ENCODE assay signal across 9 mouse cellular contexts in the genomic region with DNA sequence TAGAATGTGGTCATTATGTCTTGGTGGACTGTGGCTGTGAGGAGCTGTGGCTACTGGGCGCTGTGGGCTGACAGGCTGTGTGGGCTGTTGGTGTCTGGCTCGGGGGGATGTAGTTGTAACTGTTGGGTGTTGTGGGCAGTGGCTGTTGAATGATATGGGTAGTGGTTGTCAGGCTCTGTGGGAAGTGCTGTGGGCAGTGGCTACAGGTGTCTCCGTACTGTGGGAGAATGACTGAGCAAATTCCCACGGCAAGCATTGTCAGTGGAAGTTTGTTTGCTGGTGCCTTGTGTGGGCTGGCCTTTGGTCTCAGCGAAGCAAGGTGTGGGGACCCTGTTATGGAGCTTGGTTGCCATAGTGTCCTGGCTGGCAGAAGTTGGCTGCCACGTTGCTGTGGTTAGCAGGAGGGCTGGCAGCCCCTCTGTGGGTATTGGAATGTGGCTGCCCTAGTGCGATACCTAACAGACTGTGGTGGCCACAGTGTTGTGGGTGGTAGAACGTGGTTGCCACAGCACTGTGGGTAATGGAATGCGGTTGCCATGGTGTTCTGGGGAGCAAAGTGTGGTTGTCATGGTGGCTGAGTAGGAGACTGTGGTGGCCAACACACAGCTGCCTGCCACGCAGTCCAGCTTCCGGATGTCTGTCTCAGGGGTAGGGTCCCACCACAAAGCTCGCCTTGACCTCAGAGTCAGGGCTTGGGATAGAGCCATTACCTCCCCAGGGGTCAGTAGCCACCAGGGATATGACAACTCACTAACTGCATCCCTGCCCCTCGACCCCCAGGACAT. TPM values are rescaled to one million over a fixed set of nuclear protein-coding genes. Genes with fewer than 3 reads are reported as not detected.
DNase-seq lines count a peak whose midpoint lies in the region; ATAC-seq lines count a peak whose summit lies in the region.
"Had no signal": no experiment of that assay in that cellular context is flagged by ENCODE, and none has a peak within 500 bp of the region (broad histone marks: within the 10 kb centered on the region; RNA-seq: fewer than 3 reads in every experiment).

No protein-coding gene starts in this region.

- peak; percentile 23; the same call in 1 of the 2 replicates for ATAC-seq in forebrain, embryonic 11.5 days (replicated peaks; ENCODE audit: low FRiP score)
- ATAC-seq in kidney, embryonic 15.5 days (replicated peaks; ENCODE audit: low FRiP score) = no peak
- no peak for ATAC-seq in liver, embryonic 12.5 days

- H3K9me3 ChIP-seq in forebrain, embryonic 11.5 days (ENCODE audit: control insufficient read depth, low read length) = no peaks in the 10 kb centered on the region
- H3K9me3 ChIP-seq in kidney, embryonic 15.5 days (replicated peaks) = no peaks in the 10 kb centered on the region
- H3K9me3 ChIP-seq in liver, embryonic 12.5 days (replicated peaks) = no peaks in the 10 kb centered on the region

- 64% methylated on average over 13 of the region's 13 CpGs for WGBS in forebrain, embryonic 11.5 days
- 84% methylated on average over 13 of the region's 13 CpGs for WGBS in kidney, embryonic 15.5 days
- 60% methylated on average over 13 of the region's 13 CpGs for WGBS in liver, embryonic 12.5 days (ENCODE audit: insufficient replicate concordance)

- peak overlapping the region; percentile 25; the same call in 1 of the 2 replicates for H3K27ac ChIP-seq in forebrain, embryonic 11.5 days (ENCODE audit: low read depth, low read length)
- H3K27ac ChIP-seq in kidney, embryonic 15.5 days = no peak overlapping the region
- no peak overlapping the region for H3K27ac ChIP-seq in liver, embryonic 12.5 days

- H3K4me1 ChIP-seq in forebrain, embryonic 11.5 days (replicated peaks; ENCODE audit: control insufficient read depth, insufficient read depth, low read length) = peaks cover 40% of the 10 kb centered on the region
- H3K4me1 ChIP-seq in kidney, embryonic 15.5 days = peaks cover 48% of the 10 kb centered on the region
- H3K4me1 ChIP-seq in liver, embryonic 12.5 days = peaks cover 83% of the 10 kb centered on the region

- no peak overlapping the region; the same call in 1 of the 2 replicates for H3K9ac ChIP-seq in forebrain, embryonic 11.5 days (ENCODE audit: low read length)
- no peak overlapping the region for H3K9ac ChIP-seq in kidney, embryonic 15.5 days
- no peak overlapping the region for H3K9ac ChIP-seq in liver, embryonic 12.5 days

- no peak overlapping the region for H3K4me3 ChIP-seq in forebrain, embryonic 11.5 days (ENCODE audit: low read depth, low read length)
- no peak overlapping the region for H3K4me3 ChIP-seq in kidney, embryonic 15.5 days (replicated peaks)
- no peak overlapping the region for H3K4me3 ChIP-seq in liver, embryonic 12.5 days

- peaks cover 3% of the 10 kb centered on the region; the same call in 1 of the 2 replicates for H3K36me3 ChIP-seq in forebrain, embryonic 11.5 days (ENCODE audit: control insufficient read depth, insufficient read depth, low read length)
- no peaks in the 10 kb centered on the region for H3K36me3 ChIP-seq in kidney, embryonic 15.5 days
- no peaks in the 10 kb centered on the region for H3K36me3 ChIP-seq in liver, embryonic 12.5 days

- peak; percentile 78 for DNase-seq in layer of hippocampus, adult 11-12 months (ENCODE audit: low spot score)
- DNase-seq in layer of hippocampus, adult 9-10 months (ENCODE audit: low spot score) = no peak
- DNase-seq in forebrain, embryonic 11.5 days (ENCODE audit: low spot score) = peak; percentile 75
- DNase-seq in layer of hippocampus, postnatal 14 days (ENCODE audit: low spot score in 2 of 2) = peak; percentile 71 to 82
- peak; percentile 39 for DNase-seq in neural tube, embryonic 10.5 days (ENCODE audit: extremely low spot score, low spot score)
- no peak for DNase-seq in adrenal gland, adult 8-10 months
- DNase-seq: spleen, adult 18-20 months had no signal

- H3K4me2 ChIP-seq in forebrain, embryonic 11.5 days (ENCODE audit: low read depth, low read length, severe bottlenecking) = no peak overlapping the region
- no peak overlapping the region for H3K4me2 ChIP-seq in kidney, embryonic 15.5 days
- no peak overlapping the region for H3K4me2 ChIP-seq in liver, embryonic 12.5 days

- no peaks in the 10 kb centered on the region for H3K27me3 ChIP-seq in forebrain, embryonic 11.5 days (ENCODE audit: control insufficient read depth, insufficient read depth, low read length)
- H3K27me3 ChIP-seq in kidney, embryonic 15.5 days = peaks cover 31% of the 10 kb centered on the region
- peaks cover 24% of the 10 kb centered on the region; the same call in 1 of the 2 replicates for H3K27me3 ChIP-seq in liver, embryonic 12.5 days (replicated peaks)

RNA-seq across cellular contexts. Expression of a gene that starts 11.3 kb away (rescaled TPM):
- 76.0 and 88.3 TPM in 2 replicates for polyA plus RNA-seq in forebrain, embryonic 11.5 days (2014; fragmentation: Nextera tagmentation; extraction: Ambion mirVana)
- total RNA-seq in layer of hippocampus, postnatal 14 days (2021) = 100 to 1,000 TPM in 1 of 2 experiments, 10 to 100 TPM in 1; 96.1 to 111 TPM
- 3.1 and 5.9 TPM in 2 replicates for polyA plus RNA-seq in kidney, embryonic 15.5 days (2015; fragmentation: Nextera tagmentation; extraction: Ambion mirVana)
- total RNA-seq in adrenal gland, adult 8-10 months (2022) = 1 to 10 TPM; 2.6 to 6.1 (median 4.0) TPM
- polyA plus RNA-seq in liver, embryonic 12.5 days (2016; fragmentation: Nextera tagmentation; extraction: Ambion mirVana) = 2.6 and 3.6 TPM in 2 replicates

RNA-seq across cellular contexts. Expression of a gene that starts 25.9 kb away (rescaled TPM):
- polyA plus RNA-seq in forebrain, embryonic 11.5 days (2014; fragmentation: Nextera tagmentation; extraction: Ambion mirVana) = 12.5 and 13.3 TPM in 2 replicates
- total RNA-seq in layer of hippocampus, postnatal 14 days (2021) = 10 to 100 TPM; 10.8 to 11.0 TPM
- polyA plus RNA-seq in kidney, embryonic 15.5 days (2015; fragmentation: Nextera tagmentation; extraction: Ambion mirVana) = 21.0 and 23.7 TPM in 2 replicates
- total RNA-seq in adrenal gland, adult 8-10 months (2022) = 1 to 10 TPM; 4.8 to 8.0 (median 5.5) TPM
- 4.6 and 5.1 TPM in 2 replicates for polyA plus RNA-seq in liver, embryonic 12.5 days (2016; fragmentation: Nextera tagmentation; extraction: Ambion mirVana)

RNA-seq across cellular contexts. Expression of a gene that starts 33.3 kb away (rescaled TPM):
- polyA plus RNA-seq in forebrain, embryonic 11.5 days (2014; fragmentation: Nextera tagmentation; extraction: Ambion mirVana) = 36.1 and 43.5 TPM in 2 replicates
- total RNA-seq in layer of hippocampus, postnatal 14 days (2021) = 10 to 100 TPM; 16.0 to 27.0 TPM
- 236 and 245 TPM in 2 replicates for polyA plus RNA-seq in kidney, embryonic 15.5 days (2015; fragmentation: Nextera tagmentation; extraction: Ambion mirVana)
- 100 to 1,000 TPM in 2 of 4 experiments, 10 to 100 TPM in 2; 75.9 to 116 (median 96.8) TPM for total RNA-seq in adrenal gland, adult 8-10 months (2022)
- 25.9 and 28.4 TPM in 2 replicates for polyA plus RNA-seq in liver, embryonic 12.5 days (2016; fragmentation: Nextera tagmentation; extraction: Ambion mirVana)

Comparison
In these comparisons a context has a peak if more than half of its experiments do, and no peak if none do; other contexts are left out.
1. DNase-seq: peak in layer of hippocampus, adult 11-12 months (single experiment), forebrain, embryonic 11.5 days (single experiment), layer of hippocampus, postnatal 14 days (2 of 2) and neural tube, embryonic 10.5 days (single experiment); none in layer of hippocampus, adult 9-10 months (single experiment) and adrenal gland, adult 8-10 months (single experiment).
2. RNA of a gene that starts 11.3 kb away (polyA plus RNA-seq): 76.0 to 88.3 TPM in forebrain, embryonic 11.5 days; 3.1 to 5.9 TPM in kidney, embryonic 15.5 days and 2.6 to 3.6 TPM in liver, embryonic 12.5 days; every median in the first group is over 10 times any median in the second.